Mouse (Mus musculus) kidney, adult 2 months (tissue): ENCODE data around the gene Rps12. TPM values are rescaled to one million over a fixed set of nuclear protein-coding genes. Genes with fewer than 3 reads are reported as not detected.

ENCODE experiments used
- DNase-seq: peaks from one replicate; pipeline ENCODE4 v3.0.0; 2021
- H3K27ac ChIP-seq: fragments of 200-500 bp; 2 replicates; pipeline ENCODE4 v1.5.1; 2012; ENCODE audit warnings: low read depth, low read length, control low read depth, inconsistent platforms; ENCODE audit not compliant: insufficient read depth
- H3K27me3 ChIP-seq: fragments of 200-500 bp; replicated peaks from 2 replicates; pipeline ENCODE4 v1.6.1; 2012; ENCODE audit warnings: mild to moderate bottlenecking, moderate library complexity, low read length, inconsistent platforms; ENCODE audit not compliant: control insufficient read depth, insufficient read depth
- H3K36me3 ChIP-seq: fragments of 200-500 bp; 2 replicates; pipeline ENCODE4 v1.6.1; 2012; ENCODE audit warnings: mild to moderate bottlenecking, moderate library complexity, low read length, inconsistent platforms; ENCODE audit not compliant: control insufficient read depth, insufficient read depth
- H3K4me1 ChIP-seq: fragments of 200-500 bp; 2 replicates; pipeline ENCODE4 v1.6.1; 2011; ENCODE audit warnings: low read length; ENCODE audit not compliant: control insufficient read depth, insufficient read depth
- H3K4me3 ChIP-seq: fragments of 200-500 bp; 2 replicates; pipeline ENCODE4 v1.5.1; 2011; ENCODE audit warnings: mild to moderate bottlenecking, low read depth, low read length, control low read depth; ENCODE audit not compliant: insufficient read depth
- CTCF ChIP-seq: fragments of 200-500 bp; conservative IDR thresholded peaks from 2 replicates; pipeline ENCODE4 v1.5.1; 2011; ENCODE audit warnings: low read depth, mild to moderate bottlenecking, control low read depth, low read length, moderate library complexity, mixed read lengths; ENCODE audit not compliant: insufficient read depth, insufficient read length
- POLR2A ChIP-seq: fragments of 200-500 bp; IDR thresholded peaks from one replicate; pipeline ENCODE4 v1.6.1; 2011; ENCODE audit warnings: low read depth, low read length, control low read depth
- WGBS: fragments of 180-500 bp; shearing (Covaris S2); methylation state at CpG from one replicate; pipeline ENCODE4 v1.1.7; 2018; 5-methylcytosine and 5-hydroxymethylcytosine counted together
- polyA plus RNA-seq: library from polyadenylated mRNA; depleted of rRNA; stranded (reverse); fragments of >200 nt; gene quantifications from 2 replicates; pipeline ENCODE4 v1.2.3, GENCODE M21; 2012

Rps12 gene
- polyA plus RNA-seq, 1 experiment: 1,136 TPM

DNA sequence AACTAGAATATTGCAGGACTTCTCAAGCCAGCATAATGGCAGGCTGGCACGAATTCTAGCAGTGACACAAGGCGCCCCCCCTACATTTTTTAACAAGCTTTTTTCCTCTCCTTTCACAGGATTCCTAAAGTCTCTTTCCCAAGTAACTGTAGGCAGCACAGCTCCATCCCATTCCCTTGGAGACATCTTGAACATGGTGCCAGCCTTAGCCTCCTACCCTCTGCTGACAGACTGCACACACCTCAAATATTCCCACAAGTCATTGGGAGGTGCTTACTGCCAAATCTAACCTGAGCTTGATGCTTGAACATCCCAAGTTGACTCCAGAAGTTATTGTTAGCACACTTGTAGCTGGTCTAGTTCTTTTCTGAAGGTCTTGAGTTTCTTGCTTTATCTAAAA is 3.0 kb downstream of the Rps12 start:
- H3K36me3 ChIP-seq: peaks cover 12% of the 10 kb centered on the region
- TF ChIP-seq CTCF (no peak), POLR2A (no peak)
- no peak overlapping the region for H3K27ac ChIP-seq
- H3K27me3 ChIP-seq: no peaks in the 10 kb centered on the region
- no peak overlapping the region for H3K4me3 ChIP-seq
- 55% methylated on average over 2 of the region's 2 CpGs for whole genome bisulfite sequencing
- H3K4me1 ChIP-seq: peaks cover 7% of the 10 kb centered on the region; the same call in 1 of the 2 replicates
- DNase-seq: no peak

DNA sequence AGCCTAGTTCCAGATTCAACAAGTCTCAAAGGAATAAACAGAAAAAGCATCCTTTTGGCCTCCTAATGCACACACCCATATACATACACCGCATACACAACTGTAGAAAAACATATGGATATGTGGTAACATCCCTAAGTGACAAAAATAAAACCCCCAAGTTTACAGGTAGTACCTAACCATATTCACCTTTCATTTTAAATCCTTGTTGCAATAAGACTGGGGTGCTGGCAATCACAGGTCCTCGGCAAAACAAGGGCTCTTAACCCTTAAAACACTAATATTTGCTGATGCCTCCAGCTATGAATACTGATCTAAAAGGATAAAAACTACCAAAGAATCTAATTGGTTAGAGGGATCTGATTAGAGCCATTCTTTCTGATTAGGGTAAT is 3.6 kb downstream of the Rps12 start:
- WGBS: 46% methylated on average over 2 of the region's 2 CpGs
- TF ChIP-seq POLR2A: no peak
- no peak for TF ChIP-seq CTCF

DNA sequence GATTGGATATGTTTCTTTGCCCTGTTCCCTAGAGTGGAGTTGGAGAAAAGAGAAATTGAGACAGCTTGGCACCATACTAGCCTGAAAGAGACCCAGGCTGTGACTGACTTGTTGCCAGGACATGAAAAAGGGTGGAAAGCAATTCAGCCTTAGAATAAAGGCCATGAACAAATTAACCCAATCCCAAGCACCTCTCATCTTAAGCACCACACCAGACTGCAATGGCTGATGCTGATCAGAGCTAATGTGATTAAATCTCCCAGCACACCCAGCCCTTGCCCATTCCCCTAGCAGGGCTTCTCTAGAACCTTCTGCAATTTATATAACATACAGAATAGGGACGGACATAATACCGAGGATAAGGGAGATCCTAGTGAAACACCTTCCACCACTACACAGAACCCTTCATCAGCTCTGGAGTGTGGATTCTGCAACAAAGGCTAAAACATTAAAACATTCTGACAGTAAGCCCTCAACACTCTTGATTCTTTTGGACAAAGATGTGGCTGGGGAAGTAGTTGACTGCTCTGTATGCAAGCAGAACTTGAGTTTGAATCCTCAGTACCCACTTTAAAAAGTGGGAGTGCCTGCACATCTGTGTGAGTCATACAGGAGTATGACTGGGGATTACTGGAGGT is 4.1 kb downstream of the Rps12 start:
- TF ChIP-seq CTCF (no peak), POLR2A (no peak)
- 46% methylated on average over 2 of the region's 2 CpGs for WGBS
- H3K27ac ChIP-seq: no peak overlapping the region
- H3K4me3 ChIP-seq: no peak overlapping the region
- H3K36me3 ChIP-seq: peaks cover 12% of the 10 kb centered on the region
- no peak for DNase-seq
- H3K4me1 ChIP-seq: peaks cover 5% of the 10 kb centered on the region; the same call in 1 of the 2 replicates
- H3K27me3 ChIP-seq: no peaks in the 10 kb centered on the region

More for the DNA sequence above, 3.6 kb downstream of the Rps12 start:
- no peak for DNase-seq
- no peak overlapping the region for H3K27ac ChIP-seq
- H3K4me1 ChIP-seq: peaks cover 7% of the 10 kb centered on the region; the same call in 1 of the 2 replicates
- no peaks in the 10 kb centered on the region for H3K27me3 ChIP-seq
- H3K4me3 ChIP-seq: no peak overlapping the region
- peaks cover 12% of the 10 kb centered on the region for H3K36me3 ChIP-seq

DNA sequence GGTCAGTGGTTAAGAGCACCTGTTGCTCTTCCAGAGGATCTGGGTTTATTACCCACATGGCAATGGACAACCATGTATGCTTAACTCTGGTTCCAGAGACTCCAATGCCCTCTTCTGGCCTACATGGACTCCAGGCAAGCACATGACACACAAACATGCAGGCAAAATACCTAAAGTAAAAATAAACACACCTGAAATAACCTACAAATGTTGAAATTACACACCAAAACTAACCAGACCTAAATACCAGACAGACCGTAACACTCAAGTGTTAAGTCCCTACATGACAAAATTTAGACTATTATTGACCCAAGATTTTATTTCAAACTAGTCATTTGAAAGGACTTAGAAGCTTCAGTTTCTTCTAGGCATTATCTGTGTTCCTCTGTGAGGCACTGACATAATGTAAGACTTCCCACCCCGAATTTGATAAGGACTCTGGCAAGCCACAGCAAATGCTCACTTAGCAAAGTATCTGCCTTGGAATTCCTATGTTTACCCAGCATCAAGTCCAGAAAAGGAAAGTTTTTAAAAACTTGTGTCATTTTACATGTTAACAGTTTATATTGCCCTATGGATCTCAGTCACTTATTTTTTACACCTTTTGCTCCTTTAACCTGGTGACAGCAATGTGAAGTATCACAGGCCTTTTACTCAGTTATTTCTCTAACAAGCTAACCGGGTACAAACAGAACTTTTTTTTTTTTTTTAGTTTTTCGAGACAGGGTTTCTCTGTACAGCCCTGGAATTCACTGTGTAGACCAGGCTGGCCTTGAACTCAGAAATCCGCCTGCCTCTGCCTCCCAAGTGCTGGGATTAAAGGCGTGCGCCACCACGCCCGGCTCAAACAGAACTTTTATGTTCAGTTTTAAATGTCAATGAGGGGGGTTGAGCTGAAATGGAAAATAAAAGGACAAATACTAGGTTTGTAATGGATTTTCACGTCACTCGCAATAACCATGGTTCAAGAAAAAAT is 5.0 kb downstream of the Rps12 start:
- 85% methylated on average over 11 of the region's 11 CpGs for WGBS
- H3K4me1 ChIP-seq: peaks cover 5% of the 10 kb centered on the region; the same call in 1 of the 2 replicates
- TF ChIP-seq CTCF (no peak), POLR2A (no peak)
- H3K36me3 ChIP-seq: peaks cover 12% of the 10 kb centered on the region
- H3K27ac ChIP-seq: no peak overlapping the region
- H3K27me3 ChIP-seq: no peaks in the 10 kb centered on the region
- no peak overlapping the region for H3K4me3 ChIP-seq
- DNase-seq: no peak

DNA sequence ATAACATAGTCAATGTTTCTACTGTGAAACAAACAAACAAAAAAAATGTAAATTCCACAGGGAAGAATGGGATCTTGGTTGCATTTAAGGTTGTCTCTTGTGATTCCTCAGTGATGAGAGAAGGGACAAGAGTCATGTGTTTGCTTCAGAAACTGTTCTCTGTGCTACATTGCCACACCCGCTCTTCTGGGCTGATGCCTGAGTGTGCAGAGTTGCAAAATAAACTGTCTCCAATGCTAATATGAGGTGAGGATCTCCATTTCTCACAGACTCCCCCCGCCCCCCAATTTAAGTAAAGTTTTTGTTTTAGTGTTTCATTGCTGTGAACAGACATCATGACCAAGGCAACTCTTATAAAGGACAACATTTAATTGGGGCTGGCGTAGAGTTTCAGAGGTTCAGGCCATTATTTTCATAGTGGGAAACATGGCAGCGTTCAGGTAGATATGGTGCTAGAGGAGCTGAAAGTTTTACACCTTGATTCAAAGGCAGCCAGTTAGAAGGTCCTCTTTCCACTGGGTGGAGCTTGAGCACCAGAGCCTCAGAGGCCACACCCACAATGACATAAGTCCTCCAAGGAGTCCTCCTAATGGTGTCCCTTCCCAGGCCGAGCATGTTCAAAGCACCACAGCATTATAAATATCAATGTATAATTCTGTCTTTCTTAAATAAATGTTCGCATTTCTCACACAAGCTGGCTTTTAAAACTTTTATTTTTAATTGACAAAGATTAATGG is 6.4 kb downstream of the Rps12 start:
- 87% methylated on average over 6 of the region's 6 CpGs for WGBS
- H3K4me1 ChIP-seq: peaks cover 4% of the 10 kb centered on the region; the same call in 1 of the 2 replicates
- H3K4me3 ChIP-seq: no peak overlapping the region
- TF ChIP-seq CTCF: no peak
- no peak for TF ChIP-seq POLR2A
- no peak for DNase-seq
- H3K36me3 ChIP-seq: peaks cover 12% of the 10 kb centered on the region
- no peaks in the 10 kb centered on the region for H3K27me3 ChIP-seq
- no peak overlapping the region for H3K27ac ChIP-seq

DNA sequence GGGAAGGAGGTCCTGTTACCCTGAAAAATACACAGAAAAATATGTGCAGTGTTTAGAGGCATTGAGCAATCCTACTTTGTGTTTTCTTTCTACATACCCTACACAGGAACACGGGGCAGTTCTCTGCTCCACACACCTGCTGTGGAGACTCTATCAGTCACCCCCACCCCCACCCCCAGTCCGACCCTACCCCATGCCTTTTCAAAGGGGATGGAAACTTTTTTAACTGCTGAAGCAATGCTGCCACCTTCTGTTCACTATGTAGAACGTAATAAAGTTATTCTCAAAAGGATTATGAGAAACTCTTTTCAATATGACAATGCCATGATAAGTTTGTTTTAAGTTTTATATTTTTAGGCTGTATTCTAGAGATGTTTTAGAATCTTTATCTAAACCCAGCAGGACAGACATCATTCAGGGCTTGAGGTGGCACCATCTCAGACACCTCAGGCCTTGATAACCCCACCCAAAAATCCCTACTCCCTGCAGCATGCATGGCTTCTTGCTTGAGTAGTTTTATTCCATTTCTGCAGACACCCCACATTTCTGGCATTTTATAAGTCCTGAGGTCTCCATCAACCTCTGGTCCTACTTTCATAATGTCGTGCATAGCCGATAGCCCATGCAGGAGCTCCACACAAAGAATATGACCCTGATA is 9.7 kb downstream of the Rps12 start:
- no peaks in the 10 kb centered on the region; the same call in 1 of the 2 replicates for H3K36me3 ChIP-seq
- no peaks in the 10 kb centered on the region for H3K27me3 ChIP-seq
- H3K4me3 ChIP-seq: no peak overlapping the region
- WGBS: 25% methylated on average over 5 of the region's 5 CpGs
- H3K27ac ChIP-seq: no peak overlapping the region
- TF ChIP-seq CTCF (peak; percentile 14; the same call in 1 of the 2 replicates), POLR2A (no peak)
- no peaks in the 10 kb centered on the region; the same call in 1 of the 2 replicates for H3K4me1 ChIP-seq
- DNase-seq: no peak
